Mouse (Mus musculus): ENCODE measurements around the gene Tnfsf13. TPM values are rescaled to one million over a fixed set of nuclear protein-coding genes. Genes with fewer than 3 reads are reported as not detected.

Tnfsf13 gene
- 1.0 TPM for polyA plus RNA-seq (2015; fragmentation: Illumina TruSeq; extraction: RNeasy Lipid Tissue Mini Kit (QIAGEN cat#74804); ENCODE audit: insufficient read depth, low read depth, low replicate concordance)

DNA sequence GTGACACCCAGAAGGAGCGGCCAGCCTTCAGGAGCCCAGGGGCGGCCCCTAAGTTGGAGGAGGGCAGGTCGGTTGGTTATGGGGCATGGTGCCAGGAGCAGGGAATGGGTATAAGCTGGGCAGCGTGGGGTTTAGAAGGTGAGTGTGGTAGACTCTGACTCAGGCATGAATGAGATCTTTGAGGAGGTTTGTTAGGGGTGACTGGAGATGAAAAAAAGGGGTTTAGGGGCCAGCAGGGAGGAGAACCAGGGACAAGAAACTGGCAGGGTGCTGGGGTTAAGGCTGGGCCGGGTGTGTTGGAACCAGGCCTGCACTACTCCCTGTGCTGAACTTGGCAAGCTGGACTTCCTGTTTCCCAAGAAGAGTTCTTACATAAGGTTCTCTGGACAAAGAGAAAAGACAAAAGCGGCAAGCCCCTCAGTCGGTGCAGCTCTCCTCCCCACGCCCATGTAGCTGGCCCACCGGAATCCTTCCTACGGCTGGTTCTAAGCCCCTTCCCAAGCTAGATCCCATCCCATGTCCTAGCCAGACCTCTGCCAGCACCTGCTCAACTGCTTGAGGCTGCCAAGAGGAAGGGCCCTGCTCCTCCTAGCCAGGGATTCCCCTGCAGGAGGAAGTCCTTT is at the start of gene Tnfsf13:
Gene Tnfsf13, minus strand, starts transcription at position 259 of the 623 bp plus-strand sequence.

GRCm38 (mm10) chr11:69695361-69696181 is 10.0 kb upstream of the Tnfsf13 start, which contains the start of the genes Tnfsf12 and Tnfsfm13:
TSS of gene Tnfsf12 (minus strand) at chr11:69695849.
TSS of gene Tnfsfm13 (minus strand) at chr11:69696098.

GRCm38 (mm10) chr11:69681314-69682208 is 4.0 kb downstream of the Tnfsf13 start, which contains the start of gene Senp3:
TSS of gene Senp3 (minus strand) at chr11:69682084.

DNA sequence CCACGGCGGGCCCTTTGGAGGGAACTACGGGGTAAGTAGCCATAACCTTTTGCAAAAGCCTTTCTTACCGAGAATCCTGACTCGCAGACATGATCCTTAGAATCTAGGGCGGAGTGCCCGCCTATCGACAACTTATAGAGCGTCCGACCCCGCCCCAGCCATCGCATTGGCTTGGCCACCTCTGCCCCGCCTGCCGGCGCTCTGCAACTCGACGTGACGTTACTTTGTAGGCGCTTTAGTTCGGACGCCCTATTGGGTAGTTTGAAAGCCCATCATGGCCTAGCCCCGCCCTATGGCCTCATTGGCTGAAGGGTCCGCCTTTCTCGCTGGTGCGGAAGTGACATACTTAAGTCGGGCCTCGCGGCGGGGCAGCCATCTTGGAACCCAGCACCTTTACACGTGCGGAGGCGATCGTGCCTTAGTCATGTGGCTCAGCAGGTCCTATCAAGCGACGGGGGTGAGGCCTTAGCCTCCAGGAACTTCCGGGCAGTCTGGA is 13.3 kb downstream of the Tnfsf13 start, which contains the start of gene Eif4a1:
Gene Eif4a1, minus strand, starts transcription at position 213 of the 496 bp plus-strand sequence.

DNA sequence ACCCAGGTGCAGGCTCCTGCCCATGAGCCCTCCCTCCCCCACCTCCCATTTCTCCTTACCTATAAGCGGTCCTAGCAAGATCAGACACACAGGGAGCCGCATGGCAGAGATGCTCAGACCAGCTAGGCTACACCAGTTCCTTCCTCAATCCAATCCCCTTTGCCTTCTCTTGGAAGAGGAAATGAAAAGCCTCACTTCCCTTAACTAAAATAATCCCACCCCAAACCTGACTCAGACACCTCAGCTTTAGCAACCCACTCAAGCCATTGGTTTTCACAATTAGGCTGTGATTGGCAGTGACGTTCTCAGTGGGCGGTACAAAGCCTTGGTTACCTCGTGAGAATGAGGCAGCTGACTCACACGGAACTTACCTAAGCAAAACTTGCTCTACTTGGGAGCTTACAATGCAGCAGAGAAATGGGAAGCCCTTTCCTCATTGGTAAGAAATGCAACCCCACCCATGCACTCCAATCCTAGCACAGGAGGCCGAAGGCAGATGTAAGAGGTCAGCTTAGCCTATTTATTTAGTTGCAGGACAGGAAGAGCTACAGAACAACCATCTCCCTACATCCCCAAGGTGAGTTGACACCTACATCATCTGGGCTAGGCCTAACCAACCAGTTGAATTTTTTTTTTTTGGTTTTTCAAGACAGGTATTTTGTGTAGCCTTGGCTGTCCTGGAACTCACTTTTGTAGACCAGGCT is 19.5 kb downstream of the Tnfsf13 start, which contains the start of gene Cd68:
Gene Cd68, minus strand, starts transcription at position 193 of the 704 bp plus-strand sequence.

GRCm38 (mm10) chr11:69662213-69662966 is 23.2 kb downstream of the Tnfsf13 start, which contains the start of gene Mpdu1:
TSS of gene Mpdu1 (minus strand) at chr11:69662642.

DNA sequence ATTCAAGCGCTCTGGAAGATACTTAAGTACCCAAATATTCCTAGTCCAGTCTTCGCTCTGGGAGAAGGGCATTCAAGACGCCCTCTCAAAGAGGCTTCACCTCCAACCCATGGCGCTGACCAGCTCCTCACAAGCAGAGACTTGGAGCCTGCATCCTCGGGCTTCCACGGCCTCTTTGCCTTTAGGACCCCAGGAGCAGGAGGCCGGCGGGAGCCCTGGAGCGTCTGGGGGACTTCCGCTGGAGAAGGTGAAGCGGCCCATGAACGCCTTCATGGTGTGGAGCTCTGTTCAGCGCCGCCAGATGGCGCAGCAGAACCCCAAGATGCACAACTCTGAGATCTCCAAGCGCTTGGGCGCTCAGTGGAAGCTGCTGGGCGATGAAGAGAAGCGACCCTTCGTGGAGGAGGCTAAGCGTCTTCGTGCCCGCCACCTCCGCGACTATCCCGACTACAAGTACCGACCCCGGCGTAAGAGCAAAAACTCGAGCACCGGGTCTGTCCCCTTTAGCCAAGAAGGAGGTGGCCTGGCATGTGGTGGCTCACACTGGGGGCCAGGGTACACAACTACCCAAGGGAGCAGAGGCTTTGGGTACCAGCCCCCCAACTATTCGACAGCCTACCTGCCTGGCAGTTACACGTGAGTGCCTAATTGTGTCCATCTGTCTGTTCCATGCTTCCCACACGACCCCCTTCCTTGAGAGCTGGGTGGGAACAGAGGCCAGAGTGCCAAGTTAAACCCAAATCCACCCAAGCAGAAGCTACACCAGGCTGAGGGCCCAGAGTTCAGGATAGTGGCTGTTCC is 30.1 kb downstream of the Tnfsf13 start, which contains the start of gene Sox15:
Gene Sox15, plus strand, starts transcription at position 51 of the 801 bp plus-strand sequence.

Other genes starting within 250 kb of the Tnfsf13 start
- gene Dnah2, start 136.7 kb downstream of the Tnfsf13 start, polyA plus RNA-seq (2015; fragmentation: Illumina TruSeq; extraction: RNeasy Lipid Tissue Mini Kit (QIAGEN cat#74804); ENCODE audit: insufficient read depth, low read depth, low replicate concordance): 0.07 TPM
- gene Efnb3, start 125.6 kb downstream of the Tnfsf13 start, polyA plus RNA-seq (2015; fragmentation: Illumina TruSeq; extraction: RNeasy Lipid Tissue Mini Kit (QIAGEN cat#74804); ENCODE audit: insufficient read depth, low read depth, low replicate concordance): 1.1 TPM
- gene Wrap53, start 105.5 kb downstream of the Tnfsf13 start, polyA plus RNA-seq (2015; fragmentation: Illumina TruSeq; extraction: RNeasy Lipid Tissue Mini Kit (QIAGEN cat#74804); ENCODE audit: insufficient read depth, low read depth, low replicate concordance): 3.8 TPM
- 14.2 TPM for gene Trp53, start 105.4 kb downstream of the Tnfsf13 start, polyA plus RNA-seq (2015; fragmentation: Illumina TruSeq; extraction: RNeasy Lipid Tissue Mini Kit (QIAGEN cat#74804); ENCODE audit: insufficient read depth, low read depth, low replicate concordance)
- gene Atp1b2, start 79.8 kb downstream of the Tnfsf13 start, polyA plus RNA-seq (2015; fragmentation: Illumina TruSeq; extraction: RNeasy Lipid Tissue Mini Kit (QIAGEN cat#74804); ENCODE audit: insufficient read depth, low read depth, low replicate concordance): 8.9 TPM
- not detected for gene Shbg, start 67.9 kb downstream of the Tnfsf13 start, polyA plus RNA-seq (2015; fragmentation: Illumina TruSeq; extraction: RNeasy Lipid Tissue Mini Kit (QIAGEN cat#74804); ENCODE audit: insufficient read depth, low read depth, low replicate concordance)
- gene Sat2, start 63.8 kb downstream of the Tnfsf13 start, polyA plus RNA-seq (2015; fragmentation: Illumina TruSeq; extraction: RNeasy Lipid Tissue Mini Kit (QIAGEN cat#74804); ENCODE audit: insufficient read depth, low read depth, low replicate concordance): 3.0 TPM
- gene Fxr2, start 52.8 kb downstream of the Tnfsf13 start, polyA plus RNA-seq (2015; fragmentation: Illumina TruSeq; extraction: RNeasy Lipid Tissue Mini Kit (QIAGEN cat#74804); ENCODE audit: insufficient read depth, low read depth, low replicate concordance): 24.7 TPM
- not detected for gene Sox15, start 30.5 kb downstream of the Tnfsf13 start, polyA plus RNA-seq (2015; fragmentation: Illumina TruSeq; extraction: RNeasy Lipid Tissue Mini Kit (QIAGEN cat#74804); ENCODE audit: insufficient read depth, low read depth, low replicate concordance)
- gene Mpdu1, start 23.1 kb downstream of the Tnfsf13 start, polyA plus RNA-seq (2015; fragmentation: Illumina TruSeq; extraction: RNeasy Lipid Tissue Mini Kit (QIAGEN cat#74804); ENCODE audit: insufficient read depth, low read depth, low replicate concordance): 20.9 TPM
- gene Cd68, start 19.6 kb downstream of the Tnfsf13 start, polyA plus RNA-seq (2015; fragmentation: Illumina TruSeq; extraction: RNeasy Lipid Tissue Mini Kit (QIAGEN cat#74804); ENCODE audit: insufficient read depth, low read depth, low replicate concordance): 11.4 TPM
- 118 TPM for gene Eif4a1, start 13.4 kb downstream of the Tnfsf13 start, polyA plus RNA-seq (2015; fragmentation: Illumina TruSeq; extraction: RNeasy Lipid Tissue Mini Kit (QIAGEN cat#74804); ENCODE audit: insufficient read depth, low read depth, low replicate concordance)
- 20.9 TPM for gene Senp3, start 3.7 kb downstream of the Tnfsf13 start, polyA plus RNA-seq (2015; fragmentation: Illumina TruSeq; extraction: RNeasy Lipid Tissue Mini Kit (QIAGEN cat#74804); ENCODE audit: insufficient read depth, low read depth, low replicate concordance)
- 12.1 TPM for gene Tnfsf12, start 10.1 kb upstream of the Tnfsf13 start, polyA plus RNA-seq (2015; fragmentation: Illumina TruSeq; extraction: RNeasy Lipid Tissue Mini Kit (QIAGEN cat#74804); ENCODE audit: insufficient read depth, low read depth, low replicate concordance)
- 4.4 TPM for gene Tnfsfm13, start 10.3 kb upstream of the Tnfsf13 start, polyA plus RNA-seq (2015; fragmentation: Illumina TruSeq; extraction: RNeasy Lipid Tissue Mini Kit (QIAGEN cat#74804); ENCODE audit: insufficient read depth, low read depth, low replicate concordance)
- gene Polr2a, start 72.9 kb upstream of the Tnfsf13 start, polyA plus RNA-seq (2015; fragmentation: Illumina TruSeq; extraction: RNeasy Lipid Tissue Mini Kit (QIAGEN cat#74804); ENCODE audit: insufficient read depth, low read depth, low replicate concordance): 11.2 TPM
- gene Slc35g3, start 76.2 kb upstream of the Tnfsf13 start, polyA plus RNA-seq (2015; fragmentation: Illumina TruSeq; extraction: RNeasy Lipid Tissue Mini Kit (QIAGEN cat#74804); ENCODE audit: insufficient read depth, low read depth, low replicate concordance): not detected
- gene Zbtb4, start 80.1 kb upstream of the Tnfsf13 start, polyA plus RNA-seq (2015; fragmentation: Illumina TruSeq; extraction: RNeasy Lipid Tissue Mini Kit (QIAGEN cat#74804); ENCODE audit: insufficient read depth, low read depth, low replicate concordance): 7.3 TPM
- gene Chrnb1, start 110.2 kb upstream of the Tnfsf13 start, polyA plus RNA-seq (2015; fragmentation: Illumina TruSeq; extraction: RNeasy Lipid Tissue Mini Kit (QIAGEN cat#74804); ENCODE audit: insufficient read depth, low read depth, low replicate concordance): 3.0 TPM
- 1.2 TPM for gene Fgf11, start 116.1 kb upstream of the Tnfsf13 start, polyA plus RNA-seq (2015; fragmentation: Illumina TruSeq; extraction: RNeasy Lipid Tissue Mini Kit (QIAGEN cat#74804); ENCODE audit: insufficient read depth, low read depth, low replicate concordance)
- 1.6 TPM for gene Tmem102, start 119.8 kb upstream of the Tnfsf13 start, polyA plus RNA-seq (2015; fragmentation: Illumina TruSeq; extraction: RNeasy Lipid Tissue Mini Kit (QIAGEN cat#74804); ENCODE audit: insufficient read depth, low read depth, low replicate concordance)
- gene Gm39566, start 129.5 kb upstream of the Tnfsf13 start, polyA plus RNA-seq (2015; fragmentation: Illumina TruSeq; extraction: RNeasy Lipid Tissue Mini Kit (QIAGEN cat#74804); ENCODE audit: insufficient read depth, low read depth, low replicate concordance): not detected
- gene Spem2, start 132.7 kb upstream of the Tnfsf13 start, polyA plus RNA-seq (2015; fragmentation: Illumina TruSeq; extraction: RNeasy Lipid Tissue Mini Kit (QIAGEN cat#74804); ENCODE audit: insufficient read depth, low read depth, low replicate concordance): not detected
- gene Spem1, start 136.4 kb upstream of the Tnfsf13 start, polyA plus RNA-seq (2015; fragmentation: Illumina TruSeq; extraction: RNeasy Lipid Tissue Mini Kit (QIAGEN cat#74804); ENCODE audit: insufficient read depth, low read depth, low replicate concordance): not detected
- gene Nlgn2, start 152.0 kb upstream of the Tnfsf13 start, polyA plus RNA-seq (2015; fragmentation: Illumina TruSeq; extraction: RNeasy Lipid Tissue Mini Kit (QIAGEN cat#74804); ENCODE audit: insufficient read depth, low read depth, low replicate concordance): 6.3 TPM
- 73.9 TPM for gene Tmem256, start 152.7 kb upstream of the Tnfsf13 start, polyA plus RNA-seq (2015; fragmentation: Illumina TruSeq; extraction: RNeasy Lipid Tissue Mini Kit (QIAGEN cat#74804); ENCODE audit: insufficient read depth, low read depth, low replicate concordance)
- 8.3 TPM for gene Plscr3, start 160.6 kb upstream of the Tnfsf13 start, polyA plus RNA-seq (2015; fragmentation: Illumina TruSeq; extraction: RNeasy Lipid Tissue Mini Kit (QIAGEN cat#74804); ENCODE audit: insufficient read depth, low read depth, low replicate concordance)
- gene Tnk1, start 172.9 kb upstream of the Tnfsf13 start, polyA plus RNA-seq (2015; fragmentation: Illumina TruSeq; extraction: RNeasy Lipid Tissue Mini Kit (QIAGEN cat#74804); ENCODE audit: insufficient read depth, low read depth, low replicate concordance): 6.0 TPM
- not detected for gene Tmem95, start 192.2 kb upstream of the Tnfsf13 start, polyA plus RNA-seq (2015; fragmentation: Illumina TruSeq; extraction: RNeasy Lipid Tissue Mini Kit (QIAGEN cat#74804); ENCODE audit: insufficient read depth, low read depth, low replicate concordance)
- gene Kctd11, start 195.6 kb upstream of the Tnfsf13 start, polyA plus RNA-seq (2015; fragmentation: Illumina TruSeq; extraction: RNeasy Lipid Tissue Mini Kit (QIAGEN cat#74804); ENCODE audit: insufficient read depth, low read depth, low replicate concordance): 1.4 TPM
- 0.87 TPM for gene Acap1, start 209.8 kb upstream of the Tnfsf13 start, polyA plus RNA-seq (2015; fragmentation: Illumina TruSeq; extraction: RNeasy Lipid Tissue Mini Kit (QIAGEN cat#74804); ENCODE audit: insufficient read depth, low read depth, low replicate concordance)
- not detected for gene 2810408A11Rik, start 215.2 kb upstream of the Tnfsf13 start, polyA plus RNA-seq (2015; fragmentation: Illumina TruSeq; extraction: RNeasy Lipid Tissue Mini Kit (QIAGEN cat#74804); ENCODE audit: insufficient read depth, low read depth, low replicate concordance)
- 12.3 TPM for gene Neurl4, start 215.3 kb upstream of the Tnfsf13 start, polyA plus RNA-seq (2015; fragmentation: Illumina TruSeq; extraction: RNeasy Lipid Tissue Mini Kit (QIAGEN cat#74804); ENCODE audit: insufficient read depth, low read depth, low replicate concordance)
- 25.1 TPM for gene Gps2, start 228.1 kb upstream of the Tnfsf13 start, polyA plus RNA-seq (2015; fragmentation: Illumina TruSeq; extraction: RNeasy Lipid Tissue Mini Kit (QIAGEN cat#74804); ENCODE audit: insufficient read depth, low read depth, low replicate concordance)
- 133 TPM for gene Eif5a, start 236.2 kb upstream of the Tnfsf13 start, polyA plus RNA-seq (2015; fragmentation: Illumina TruSeq; extraction: RNeasy Lipid Tissue Mini Kit (QIAGEN cat#74804); ENCODE audit: insufficient read depth, low read depth, low replicate concordance)